Mouse (Mus musculus): ENCODE results near the gene Capn2. TPM values are rescaled to one million over a fixed set of nuclear protein-coding genes. Genes with fewer than 3 reads are reported as not detected.

Gene Capn2
- total and polyA plus RNA-seq, 2 experiments from 2014 or later: 82.1 to 88.2 TPM

- TF ChIP-seq CTCF (IDR thresholded peaks at IDR 0.05): no peak
These were observed 64.9 kb downstream of the Capn2 start for GRCm38 (mm10) chr1:182452473-182452872.

GRCm38 (mm10) chr1:182448276-182449035 lies 69.0 kb downstream of the Capn2 start:
- ATAC-seq (ENCODE audit: low FRiP score): no peak
- Histone ChIP-seq H3K9me3 (ENCODE audit: low read length) (no peaks in the 10 kb centered on the region), H3K4me3 (ENCODE audit: low read depth, low read length) (no peak overlapping the region), H3K9ac (replicated peaks; ENCODE audit: low read length, poor library complexity, severe bottlenecking) (no peak overlapping the region), H3K27me3 (ENCODE audit: insufficient read depth, low read length) (no peaks in the 10 kb centered on the region), H3K27ac (ENCODE audit: low read depth, low read length) (no peak overlapping the region), H3K4me1 (ENCODE audit: insufficient read depth, low read length) (no peaks in the 10 kb centered on the region), H3K4me2 (ENCODE audit: low read depth, low read length, poor library complexity, severe bottlenecking) (no peak overlapping the region), H3K36me3 (ENCODE audit: insufficient read depth, low read length) (peaks cover 52% of the 10 kb centered on the region)
- DNase-seq (ENCODE audit: low spot score): no peak
- TF ChIP-seq CTCF (IDR thresholded peaks at IDR 0.05): no peak
- WGBS: 97% methylated on average over 14 of the region's 14 CpGs

More at GRCm38 (mm10) chr1:182452473-182452872, 64.9 kb downstream of the Capn2 start:
- no peak overlapping the region for H3K4me2 ChIP-seq (ENCODE audit: low read depth, low read length, poor library complexity, severe bottlenecking)
- no peaks in the 10 kb centered on the region for H3K27me3 ChIP-seq (ENCODE audit: insufficient read depth, low read length)
- no peaks in the 10 kb centered on the region for H3K4me1 ChIP-seq (ENCODE audit: insufficient read depth, low read length)
- H3K27ac ChIP-seq (ENCODE audit: low read depth, low read length): no peak overlapping the region
- ATAC-seq (ENCODE audit: low FRiP score) (no peak), DNase-seq (ENCODE audit: low spot score) (no peak)
- H3K9ac ChIP-seq (replicated peaks; ENCODE audit: low read length, poor library complexity, severe bottlenecking): no peak overlapping the region
- WGBS: 94% methylated on average over 4 of the region's 4 CpGs
- peaks cover 36% of the 10 kb centered on the region for H3K36me3 ChIP-seq (ENCODE audit: insufficient read depth, low read length)
- no peaks in the 10 kb centered on the region for H3K9me3 ChIP-seq (ENCODE audit: low read length)
- H3K4me3 ChIP-seq (ENCODE audit: low read depth, low read length): no peak overlapping the region

- ATAC-seq (ENCODE audit: low FRiP score) (no peak), DNase-seq (ENCODE audit: low spot score) (no peak)
- Histone ChIP-seq H3K4me1 (ENCODE audit: insufficient read depth, low read length) (no peaks in the 10 kb centered on the region), H3K9me3 (ENCODE audit: low read length) (no peaks in the 10 kb centered on the region), H3K36me3 (ENCODE audit: insufficient read depth, low read length) (peaks cover 52% of the 10 kb centered on the region), H3K4me2 (ENCODE audit: low read depth, low read length, poor library complexity, severe bottlenecking) (no peak overlapping the region), H3K27ac (ENCODE audit: low read depth, low read length) (no peak overlapping the region), H3K9ac (replicated peaks; ENCODE audit: low read length, poor library complexity, severe bottlenecking) (no peak overlapping the region), H3K27me3 (ENCODE audit: insufficient read depth, low read length) (no peaks in the 10 kb centered on the region), H3K4me3 (ENCODE audit: low read depth, low read length) (no peak overlapping the region)
- 85% methylated on average over 2 of the region's 2 CpGs for WGBS
- TF ChIP-seq CTCF (IDR thresholded peaks at IDR 0.05): no peak
These were observed 73.3 kb downstream of the Capn2 start for GRCm38 (mm10) chr1:182444116-182444515.

- H3K9me3 ChIP-seq (ENCODE audit: low read length): no peaks in the 10 kb centered on the region
- H3K4me3 ChIP-seq (ENCODE audit: low read depth, low read length): no peak overlapping the region
- peaks cover 49% of the 10 kb centered on the region for H3K36me3 ChIP-seq (ENCODE audit: insufficient read depth, low read length)
- no peaks in the 10 kb centered on the region for H3K27me3 ChIP-seq (ENCODE audit: insufficient read depth, low read length)
- TF ChIP-seq CTCF (IDR thresholded peaks at IDR 0.05): no peak
- no peaks in the 10 kb centered on the region for H3K4me1 ChIP-seq (ENCODE audit: insufficient read depth, low read length)
- DNase-seq (ENCODE audit: low spot score) (no peak), ATAC-seq (ENCODE audit: low FRiP score) (no peak)
- WGBS: 76% methylated on average over 18 of the region's 18 CpGs
- no peak overlapping the region for H3K27ac ChIP-seq (ENCODE audit: low read depth, low read length)
- no peak overlapping the region for H3K4me2 ChIP-seq (ENCODE audit: low read depth, low read length, poor library complexity, severe bottlenecking)
- no peak overlapping the region for H3K9ac ChIP-seq (replicated peaks; ENCODE audit: low read length, poor library complexity, severe bottlenecking)
These were observed 75.5 kb downstream of the Capn2 start for GRCm38 (mm10) chr1:182441791-182442473.

GRCm38 (mm10) chr1:182439546-182440222 lies 77.7 kb downstream of the Capn2 start:
- no peak overlapping the region for H3K27ac ChIP-seq (ENCODE audit: low read depth, low read length)
- no peak overlapping the region for H3K4me3 ChIP-seq (ENCODE audit: low read depth, low read length)
- WGBS: 76% methylated on average over 5 of the region's 5 CpGs
- H3K4me2 ChIP-seq (ENCODE audit: low read depth, low read length, poor library complexity, severe bottlenecking): no peak overlapping the region
- no peak overlapping the region for H3K9ac ChIP-seq (replicated peaks; ENCODE audit: low read length, poor library complexity, severe bottlenecking)
- TF ChIP-seq CTCF (IDR thresholded peaks at IDR 0.05): no peak
- no peaks in the 10 kb centered on the region for H3K27me3 ChIP-seq (ENCODE audit: insufficient read depth, low read length)
- ATAC-seq (ENCODE audit: low FRiP score) (no peak), DNase-seq (ENCODE audit: low spot score) (peak; percentile 46)
- peaks cover 34% of the 10 kb centered on the region for H3K36me3 ChIP-seq (ENCODE audit: insufficient read depth, low read length)
- H3K4me1 ChIP-seq (ENCODE audit: insufficient read depth, low read length): no peaks in the 10 kb centered on the region
- no peaks in the 10 kb centered on the region for H3K9me3 ChIP-seq (ENCODE audit: low read length)
